33 mouse cellular contexts compared by ENCODE assay signal in genomic region chr2:130207996-130208395, GRCm38 (mm10). TPM values are rescaled to one million over a fixed set of nuclear protein-coding genes. Genes with fewer than 3 reads are reported as not detected.
DNase-seq lines count a peak whose midpoint lies in the region; ATAC-seq lines count a peak whose summit lies in the region.
"Had no signal": no experiment of that assay in that cellular context is flagged by ENCODE, and none has a peak within 500 bp of the region (broad histone marks: within the 10 kb centered on the region; RNA-seq: fewer than 3 reads in every experiment).

No protein-coding gene starts in this region.

- no peak for ATAC-seq in heart, embryonic 12.5 days (ENCODE audit: insufficient number of reproducible peaks, low FRiP score)
- ATAC-seq in midbrain, embryonic 14.5 days (ENCODE audit: low FRiP score, low TSS enrichment), result no peak
- ATAC-seq in midbrain, embryonic 16.5 days, result no peak
- no peak for ATAC-seq in erythroid progenitor cell, adult 5-6 weeks (replicated peaks; ENCODE audit: low FRiP score, poor library complexity, severe bottlenecking)
- ATAC-seq: intestine, embryonic 16.5 days had no signal

- no peaks in the 10 kb centered on the region for H3K9me3 ChIP-seq in heart, embryonic 10.5 days
- H3K9me3 ChIP-seq in heart, embryonic 12.5 days (replicated peaks), result no peaks in the 10 kb centered on the region
- H3K9me3 ChIP-seq in midbrain, embryonic 14.5 days (ENCODE audit: control insufficient read depth, low read length), result no peaks in the 10 kb centered on the region
- H3K9me3 ChIP-seq in midbrain, embryonic 16.5 days (replicated peaks; ENCODE audit: control insufficient read depth, low read length, poor library complexity, severe bottlenecking), result no peaks in the 10 kb centered on the region
- H3K9me3 ChIP-seq: embryonic facial prominence, embryonic 10.5 days; forebrain, embryonic 10.5 days; hindbrain, embryonic 13.5 days; kidney, embryonic 15.5 days; liver, embryonic 13.5 days; neural tube, embryonic 12.5 days; stomach, embryonic 15.5 days had no signal

- H3K9ac ChIP-seq in heart, embryonic 12.5 days, result no peak overlapping the region
- H3K9ac ChIP-seq in midbrain, embryonic 14.5 days (replicated peaks; ENCODE audit: low read length), result no peak overlapping the region
- H3K9ac ChIP-seq in midbrain, embryonic 16.5 days (ENCODE audit: low read depth, low read length), result no peak overlapping the region
- H3K9ac ChIP-seq: hindbrain, embryonic 13.5 days; kidney, embryonic 15.5 days; liver, embryonic 13.5 days; neural tube, embryonic 12.5 days; stomach, embryonic 15.5 days had no signal

- no peaks in the 10 kb centered on the region for H3K36me3 ChIP-seq in heart, embryonic 10.5 days
- H3K36me3 ChIP-seq in heart, embryonic 12.5 days, result no peaks in the 10 kb centered on the region
- no peaks in the 10 kb centered on the region for H3K36me3 ChIP-seq in midbrain, embryonic 14.5 days (ENCODE audit: control insufficient read depth, insufficient read depth, low read length)
- no peaks in the 10 kb centered on the region for H3K36me3 ChIP-seq in midbrain, embryonic 16.5 days (ENCODE audit: control insufficient read depth, insufficient read depth, low read length)
- H3K36me3 ChIP-seq: embryonic facial prominence, embryonic 10.5 days; forebrain, embryonic 10.5 days; hindbrain, embryonic 13.5 days; kidney, embryonic 15.5 days; liver, embryonic 13.5 days; neural tube, embryonic 12.5 days; stomach, embryonic 15.5 days had no signal

- no peaks in the 10 kb centered on the region for H3K27me3 ChIP-seq in heart, embryonic 10.5 days (ENCODE audit: insufficient read depth, poor library complexity, severe bottlenecking)
- no peaks in the 10 kb centered on the region for H3K27me3 ChIP-seq in heart, embryonic 12.5 days (replicated peaks)
- no peaks in the 10 kb centered on the region for H3K27me3 ChIP-seq in midbrain, embryonic 14.5 days (ENCODE audit: control insufficient read depth, insufficient read depth, low read length)
- H3K27me3 ChIP-seq in midbrain, embryonic 16.5 days (ENCODE audit: control insufficient read depth, insufficient read depth, low read depth, low read length), result no peaks in the 10 kb centered on the region
- H3K27me3 ChIP-seq: hindbrain, embryonic 13.5 days; kidney, embryonic 15.5 days; liver, embryonic 13.5 days; neural tube, embryonic 12.5 days; stomach, embryonic 15.5 days had no signal

- WGBS in heart, embryonic 10.5 days, result 71% methylated on average over 3 of the region's 3 CpGs
- WGBS in heart, embryonic 12.5 days, result 68% methylated on average over 3 of the region's 3 CpGs
- WGBS in midbrain, embryonic 14.5 days, result 92% methylated on average over 3 of the region's 3 CpGs
- 84% methylated on average over 3 of the region's 3 CpGs for WGBS in midbrain, embryonic 16.5 days

- H3K4me3 ChIP-seq in heart, embryonic 10.5 days, result no peak overlapping the region
- no peak overlapping the region for H3K4me3 ChIP-seq in heart, embryonic 12.5 days
- H3K4me3 ChIP-seq in midbrain, embryonic 14.5 days (replicated peaks; ENCODE audit: low read depth, low read length), result no peak overlapping the region
- H3K4me3 ChIP-seq in midbrain, embryonic 16.5 days (ENCODE audit: low read depth, low read length), result no peak overlapping the region
- H3K4me3 ChIP-seq: embryonic facial prominence, embryonic 10.5 days; forebrain, embryonic 10.5 days; hindbrain, embryonic 13.5 days; kidney, embryonic 15.5 days; liver, embryonic 13.5 days; neural tube, embryonic 12.5 days; stomach, embryonic 15.5 days had no signal

- H3K4me2 ChIP-seq in heart, embryonic 12.5 days, result no peak overlapping the region
- H3K4me2 ChIP-seq in midbrain, embryonic 14.5 days (ENCODE audit: low read length), result no peak overlapping the region
- no peak overlapping the region for H3K4me2 ChIP-seq in midbrain, embryonic 16.5 days (ENCODE audit: low read length)
- H3K4me2 ChIP-seq: heart, embryonic 11.5 days; hindbrain, embryonic 13.5 days; kidney, embryonic 15.5 days; liver, embryonic 13.5 days; neural tube, embryonic 12.5 days; stomach, embryonic 15.5 days had no signal

- peak; percentile 51 for DNase-seq in heart, embryonic 10.5 days (ENCODE audit: low spot score)
- DNase-seq in midbrain, embryonic 14.5 days, result peak; percentile 15
- DNase-seq in Muller cell, postnatal 12 days (ENCODE audit: inconsistent ontology term), result peak; percentile 22
- DNase-seq in hindlimb bud, embryonic 11.5 days (ENCODE audit: extremely low spot score, low read depth, low spot score), result peak; percentile 20
- no peak for DNase-seq in kidney, adult 11 months
- DNase-seq: adrenal gland, postnatal 25 days; cerebellum, adult 9-11 months; gastrocnemius, postnatal 36 days; heart, postnatal 10 days; kidney, postnatal 36 days; liver, embryonic 13.5 days; lung, adult 2 months; lung, postnatal 14 days; right cerebral cortex, adult 18-20 months; right cerebral cortex, postnatal 4 days; thymus, adult 18-20 months; thymus, postnatal 36 days had no signal

- H3K27ac ChIP-seq in heart, embryonic 10.5 days, result no peak overlapping the region
- H3K27ac ChIP-seq in heart, embryonic 12.5 days (ENCODE audit: poor library complexity, severe bottlenecking), result no peak overlapping the region
- H3K27ac ChIP-seq in midbrain, embryonic 14.5 days (replicated peaks; ENCODE audit: low read depth, low read length), result no peak overlapping the region
- no peak overlapping the region for H3K27ac ChIP-seq in midbrain, embryonic 16.5 days (ENCODE audit: low read length)
- H3K27ac ChIP-seq: embryonic facial prominence, embryonic 10.5 days; forebrain, embryonic 10.5 days; hindbrain, embryonic 13.5 days; kidney, embryonic 15.5 days; liver, embryonic 13.5 days; neural tube, embryonic 12.5 days; stomach, embryonic 15.5 days had no signal

- H3K4me1 ChIP-seq in heart, embryonic 10.5 days, result no peaks in the 10 kb centered on the region
- no peaks in the 10 kb centered on the region for H3K4me1 ChIP-seq in heart, embryonic 12.5 days (replicated peaks)
- no peaks in the 10 kb centered on the region for H3K4me1 ChIP-seq in midbrain, embryonic 14.5 days (ENCODE audit: control insufficient read depth, insufficient read depth, low read length)
- no peaks in the 10 kb centered on the region for H3K4me1 ChIP-seq in midbrain, embryonic 16.5 days (ENCODE audit: control insufficient read depth, insufficient read depth, low read length)
- H3K4me1 ChIP-seq: embryonic facial prominence, embryonic 10.5 days; forebrain, embryonic 10.5 days; hindbrain, embryonic 13.5 days; kidney, embryonic 15.5 days; liver, embryonic 13.5 days; neural tube, embryonic 12.5 days; stomach, embryonic 15.5 days had no signal

RNA-seq across cellular contexts. Expression of gene Tmc2, which starts 13.0 kb away (rescaled TPM):
- not detected in 2 replicates for polyA plus RNA-seq in heart, embryonic 10.5 days (2016; fragmentation: Nextera tagmentation; extraction: Ambion mirVana)
- polyA plus RNA-seq in heart, embryonic 12.5 days (2016; fragmentation: Nextera tagmentation; extraction: Ambion mirVana), result not detected in 2 replicates
- polyA plus RNA-seq in midbrain, embryonic 14.5 days (2014; fragmentation: Nextera tagmentation; extraction: Ambion mirVana), result not detected in 2 replicates
- not detected in 2 replicates for polyA plus RNA-seq in midbrain, embryonic 16.5 days (2015; fragmentation: Nextera tagmentation; extraction: Ambion mirVana)
- not detected in 2 replicates for total RNA-seq in erythroid progenitor cell, adult 5-6 weeks (2015; ENCODE audit: low replicate concordance)
- total RNA-seq in erythroid progenitor cell, adult 5-6 weeks (2017; ENCODE audit: low replicate concordance), result not detected in 2 replicates
- total RNA-seq: adrenal gland, postnatal 25 days; gastrocnemius, postnatal 36 days; heart, postnatal 10 days; layer of hippocampus, adult 8-10 months; left cerebral cortex, postnatal 25 days; megakaryocyte progenitor cell, adult 5-6 weeks; MEL had no signal
- polyA plus RNA-seq: cortical plate, adult 2 months; embryonic facial prominence, embryonic 10.5 days; forebrain, embryonic 10.5 days; heart, embryonic 11.5 days; hindbrain, embryonic 13.5 days; intestine, embryonic 16.5 days; kidney, embryonic 15.5 days; liver, embryonic 13.5 days; lung, adult 2 months; neural tube, embryonic 12.5 days had no signal

RNA-seq across cellular contexts. Expression of gene Snrpb, which starts 28.8 kb away (rescaled TPM):
- polyA plus RNA-seq in heart, embryonic 10.5 days (2016; fragmentation: Nextera tagmentation; extraction: Ambion mirVana), result 589 and 704 TPM in 2 replicates
- 386 and 401 TPM in 2 replicates for polyA plus RNA-seq in heart, embryonic 12.5 days (2016; fragmentation: Nextera tagmentation; extraction: Ambion mirVana)
- 349 and 358 TPM in 2 replicates for polyA plus RNA-seq in midbrain, embryonic 14.5 days (2014; fragmentation: Nextera tagmentation; extraction: Ambion mirVana)
- 286 and 305 TPM in 2 replicates for polyA plus RNA-seq in midbrain, embryonic 16.5 days (2015; fragmentation: Nextera tagmentation; extraction: Ambion mirVana)
- 85.1 and 112 TPM in 2 replicates for total RNA-seq in erythroid progenitor cell, adult 5-6 weeks (2015; ENCODE audit: low replicate concordance)
- 53.6 and 69.1 TPM in 2 replicates for total RNA-seq in erythroid progenitor cell, adult 5-6 weeks (2017; ENCODE audit: low replicate concordance)
